ENCODE assay signal across 8 mouse cellular contexts in the genomic region with DNA sequence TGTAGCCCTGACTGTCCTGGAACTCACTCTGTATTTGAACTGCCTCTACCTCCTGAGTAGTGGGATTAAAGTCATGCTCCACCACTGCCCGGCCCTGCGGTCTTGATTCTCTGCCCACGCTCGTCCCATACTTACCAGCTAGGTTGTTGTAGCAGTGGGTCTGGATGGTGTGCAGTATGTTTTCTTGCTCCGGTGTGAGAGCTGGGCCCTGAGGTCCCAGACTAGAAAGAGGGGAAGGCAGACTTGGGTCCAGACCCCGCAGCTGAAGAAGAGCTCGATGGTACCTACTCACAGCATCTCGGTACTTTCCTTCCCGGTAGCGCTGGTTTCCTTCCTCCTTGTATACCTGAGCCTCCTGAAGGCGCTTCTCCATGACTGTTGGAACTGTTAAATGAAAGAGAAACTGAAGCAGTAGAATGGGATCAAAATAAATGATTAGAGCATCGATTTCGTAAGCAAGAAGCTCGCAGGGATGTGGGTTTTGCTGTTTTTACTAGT. TPM values are rescaled to one million over a fixed set of nuclear protein-coding genes. Genes with fewer than 3 reads are reported as not detected.
DNase-seq lines count a peak whose midpoint lies in the region; ATAC-seq and TF ChIP-seq lines count a peak whose summit lies in the region.

No protein-coding gene starts in this region.

- H3K27ac ChIP-seq in kidney, postnatal 0 days, result peak overlapping the region; percentile 99
- peak overlapping the region; percentile 96 for H3K27ac ChIP-seq in brown adipose tissue, adult 24 weeks (replicated peaks; ENCODE audit: low read depth, low read length)
- peak overlapping the region; percentile 99 for H3K27ac ChIP-seq in hindbrain, embryonic 12.5 days
- H3K27ac ChIP-seq in midbrain, embryonic 14.5 days (replicated peaks; ENCODE audit: low read depth, low read length), result peak overlapping the region; percentile 94

- H3K9me3 ChIP-seq in kidney, postnatal 0 days (replicated peaks; ENCODE audit: low read length), result no peaks in the 10 kb centered on the region
- H3K9me3 ChIP-seq in hindbrain, embryonic 12.5 days (replicated peaks), result no peaks in the 10 kb centered on the region
- H3K9me3 ChIP-seq in midbrain, embryonic 14.5 days (ENCODE audit: control insufficient read depth, low read length), result no peaks in the 10 kb centered on the region

- no peak for ATAC-seq in kidney, postnatal 0 days (replicated peaks; ENCODE audit: low FRiP score, low read depth)
- no peak for ATAC-seq in hindbrain, embryonic 12.5 days (ENCODE audit: low FRiP score)
- no peak for ATAC-seq in midbrain, embryonic 14.5 days (ENCODE audit: low FRiP score, low TSS enrichment)

- H3K9ac ChIP-seq in kidney, postnatal 0 days (ENCODE audit: low read depth, low read length), result peak overlapping the region; percentile 78
- H3K9ac ChIP-seq in hindbrain, embryonic 12.5 days, result peak overlapping the region; percentile 89
- H3K9ac ChIP-seq in midbrain, embryonic 14.5 days (replicated peaks; ENCODE audit: low read length), result peak overlapping the region; percentile 92

- H3K4me3 ChIP-seq in kidney, postnatal 0 days (replicated peaks; ENCODE audit: low read depth, low read length), result peak overlapping the region; percentile 98
- peak overlapping the region; percentile 67 for H3K4me3 ChIP-seq in brown adipose tissue, adult 24 weeks (ENCODE audit: insufficient read depth, low read depth, low read length)
- H3K4me3 ChIP-seq in hindbrain, embryonic 12.5 days, result peak overlapping the region; percentile 98
- H3K4me3 ChIP-seq in midbrain, embryonic 14.5 days (replicated peaks; ENCODE audit: low read depth, low read length), result peak overlapping the region; percentile 98

- DNase-seq in kidney, postnatal 0 days (ENCODE audit: low spot score), result no peak
- no peak for DNase-seq in kidney, adult 18-20 months
- DNase-seq in midbrain, embryonic 14.5 days, result no peak
- no peak for DNase-seq in urinary bladder, adult 2 months (ENCODE audit: low spot score)
- no peak for DNase-seq in cerebellum, adult 8-10 months
- DNase-seq in cerebellum, postnatal 36 days, result no peak

- no peaks in the 10 kb centered on the region for H3K27me3 ChIP-seq in kidney, postnatal 0 days (ENCODE audit: insufficient read depth, low read length)
- H3K27me3 ChIP-seq in hindbrain, embryonic 12.5 days, result no peaks in the 10 kb centered on the region
- H3K27me3 ChIP-seq in midbrain, embryonic 14.5 days (ENCODE audit: control insufficient read depth, insufficient read depth, low read length), result no peaks in the 10 kb centered on the region

- WGBS in kidney, postnatal 0 days, result 16% methylated on average over 14 of the region's 14 CpGs
- 36% methylated on average over 14 of the region's 14 CpGs for WGBS in hindbrain, embryonic 12.5 days
- 29% methylated on average over 14 of the region's 14 CpGs for WGBS in midbrain, embryonic 14.5 days

- no peaks in the 10 kb centered on the region; the same call in none of the 2 replicates for H3K4me1 ChIP-seq in kidney, postnatal 0 days (replicated peaks; ENCODE audit: insufficient read depth, low read length)
- H3K4me1 ChIP-seq in brown adipose tissue, adult 24 weeks (ENCODE audit: control insufficient read depth, insufficient read depth, insufficient read length, low read length), result peaks cover 4% of the 10 kb centered on the region; the same call in 1 of the 2 replicates
- H3K4me1 ChIP-seq in hindbrain, embryonic 12.5 days, result peaks cover 48% of the 10 kb centered on the region
- H3K4me1 ChIP-seq in midbrain, embryonic 14.5 days (ENCODE audit: control insufficient read depth, insufficient read depth, low read length), result peaks cover 37% of the 10 kb centered on the region

- peak overlapping the region; percentile 85 for H3K4me2 ChIP-seq in kidney, postnatal 0 days (ENCODE audit: low read length)
- H3K4me2 ChIP-seq in hindbrain, embryonic 12.5 days (replicated peaks), result peak overlapping the region; percentile 97
- H3K4me2 ChIP-seq in midbrain, embryonic 14.5 days (ENCODE audit: low read length), result peak overlapping the region; percentile 79

- no peak for TF ChIP-seq CTCF in kidney, postnatal 0 days (IDR thresholded peaks at IDR 0.05; ENCODE audit: low read depth)

- H3K36me3 ChIP-seq in kidney, postnatal 0 days (ENCODE audit: insufficient read depth, low read length), result peaks cover 20% of the 10 kb centered on the region
- peaks cover 35% of the 10 kb centered on the region for H3K36me3 ChIP-seq in hindbrain, embryonic 12.5 days
- peaks cover 38% of the 10 kb centered on the region for H3K36me3 ChIP-seq in midbrain, embryonic 14.5 days (ENCODE audit: control insufficient read depth, insufficient read depth, low read length)

RNA-seq across cellular contexts. Expression of a gene that starts 0.8 kb away (rescaled TPM):
- 32.2 and 35.9 TPM in 2 replicates for polyA plus RNA-seq in kidney, postnatal 0 days (2015; fragmentation: Nextera tagmentation; extraction: Ambion mirVana)
- polyA plus RNA-seq in brown adipose tissue, adult 24 weeks (2012; ENCODE audit: insufficient read depth, insufficient read length, missing spikeins), result 27.1 and 28.9 TPM in 2 replicates
- 55.6 and 61.4 TPM in 2 replicates for polyA plus RNA-seq in hindbrain, embryonic 12.5 days (2016; fragmentation: Nextera tagmentation; extraction: Ambion mirVana)
- polyA plus RNA-seq in midbrain, embryonic 14.5 days (2014; fragmentation: Nextera tagmentation; extraction: Ambion mirVana), result 37.5 and 55.8 TPM in 2 replicates
- 26.9 and 33.1 TPM in 2 replicates for polyA plus RNA-seq in urinary bladder, adult 2 months (2012; rRNA removed)

RNA-seq across cellular contexts. Expression of a gene that starts 1.5 kb away (rescaled TPM):
- 5.5 and 6.3 TPM in 2 replicates for polyA plus RNA-seq in kidney, postnatal 0 days (2015; fragmentation: Nextera tagmentation; extraction: Ambion mirVana)
- 31.0 and 31.1 TPM in 2 replicates for polyA plus RNA-seq in brown adipose tissue, adult 24 weeks (2012; ENCODE audit: insufficient read depth, insufficient read length, missing spikeins)
- polyA plus RNA-seq in hindbrain, embryonic 12.5 days (2016; fragmentation: Nextera tagmentation; extraction: Ambion mirVana), result 6.2 and 6.8 TPM in 2 replicates
- 8.8 and 9.6 TPM in 2 replicates for polyA plus RNA-seq in midbrain, embryonic 14.5 days (2014; fragmentation: Nextera tagmentation; extraction: Ambion mirVana)
- polyA plus RNA-seq in urinary bladder, adult 2 months (2012; rRNA removed), result 60.7 and 73.9 TPM in 2 replicates

RNA-seq across cellular contexts. Expression of a gene that starts 11.2 kb away (rescaled TPM):
- not detected in 2 replicates for polyA plus RNA-seq in kidney, postnatal 0 days (2015; fragmentation: Nextera tagmentation; extraction: Ambion mirVana)
- polyA plus RNA-seq in brown adipose tissue, adult 24 weeks (2012; ENCODE audit: insufficient read depth, insufficient read length, missing spikeins), result 17.2 and 39.8 TPM in 2 replicates
- polyA plus RNA-seq in hindbrain, embryonic 12.5 days (2016; fragmentation: Nextera tagmentation; extraction: Ambion mirVana), result not detected in 2 replicates
- polyA plus RNA-seq in midbrain, embryonic 14.5 days (2014; fragmentation: Nextera tagmentation; extraction: Ambion mirVana), result not detected in 2 replicates
- polyA plus RNA-seq in urinary bladder, adult 2 months (2012; rRNA removed), result 0.40 and 1.5 TPM in 2 replicates

RNA-seq across cellular contexts. Expression of a gene that starts 16.0 kb away (rescaled TPM):
- 3.6 TPM in 2 replicates for polyA plus RNA-seq in kidney, postnatal 0 days (2015; fragmentation: Nextera tagmentation; extraction: Ambion mirVana)
- polyA plus RNA-seq in brown adipose tissue, adult 24 weeks (2012; ENCODE audit: insufficient read depth, insufficient read length, missing spikeins), result 1.2 and 2.8 TPM in 2 replicates
- 6.5 and 7.4 TPM in 2 replicates for polyA plus RNA-seq in hindbrain, embryonic 12.5 days (2016; fragmentation: Nextera tagmentation; extraction: Ambion mirVana)
- 7.2 and 7.9 TPM in 2 replicates for polyA plus RNA-seq in midbrain, embryonic 14.5 days (2014; fragmentation: Nextera tagmentation; extraction: Ambion mirVana)
- 2.1 and 2.5 TPM in 2 replicates for polyA plus RNA-seq in urinary bladder, adult 2 months (2012; rRNA removed)

RNA-seq across cellular contexts. Expression of a gene that starts 18.9 kb away (rescaled TPM):
- polyA plus RNA-seq in kidney, postnatal 0 days (2015; fragmentation: Nextera tagmentation; extraction: Ambion mirVana), result 57.0 and 60.1 TPM in 2 replicates
- 212 and 233 TPM in 2 replicates for polyA plus RNA-seq in brown adipose tissue, adult 24 weeks (2012; ENCODE audit: insufficient read depth, insufficient read length, missing spikeins)
- 65.8 and 66.1 TPM in 2 replicates for polyA plus RNA-seq in hindbrain, embryonic 12.5 days (2016; fragmentation: Nextera tagmentation; extraction: Ambion mirVana)
- 78.2 and 98.7 TPM in 2 replicates for polyA plus RNA-seq in midbrain, embryonic 14.5 days (2014; fragmentation: Nextera tagmentation; extraction: Ambion mirVana)
- 66.7 and 71.0 TPM in 2 replicates for polyA plus RNA-seq in urinary bladder, adult 2 months (2012; rRNA removed)
